Mouse (Mus musculus): ENCODE measurements around the gene Ciart. TPM values are rescaled to one million over a fixed set of nuclear protein-coding genes. Genes with fewer than 3 reads are reported as not detected.

Gene Ciart
- polyA plus RNA-seq, 1 experiment from 2014 or later = 1.4 TPM

GRCm38 (mm10) chr3:95839250-95839649, 42.8 kb downstream of the Ciart start:
- Histone ChIP-seq H3K9me3 (replicated peaks) (no peaks in the 10 kb centered on the region), H3K9ac (no peak overlapping the region), H3K4me1 (replicated peaks) (peaks cover 9% of the 10 kb centered on the region), H3K4me3 (replicated peaks) (no peak overlapping the region), H3K36me3 (replicated peaks) (peaks cover 90% of the 10 kb centered on the region), H3K27ac (replicated peaks) (no peak overlapping the region), H3K4me2 (no peak overlapping the region), H3K27me3 (no peaks in the 10 kb centered on the region)
- WGBS (ENCODE audit: insufficient replicate concordance) = 22% methylated on average over 2 of the region's 2 CpGs
- ATAC-seq (ENCODE audit: insufficient read depth) = no peak

- WGBS (ENCODE audit: insufficient replicate concordance) = 90% methylated on average over 4 of the region's 4 CpGs
- Histone ChIP-seq H3K36me3 (replicated peaks) (peaks cover 64% of the 10 kb centered on the region), H3K9ac (no peak overlapping the region)
Observed at GRCm38 (mm10) chr3:95829053-95829452, 53.0 kb downstream of the Ciart start.

More at GRCm38 (mm10) chr3:95829053-95829452, 53.0 kb downstream of the Ciart start:
- Histone ChIP-seq H3K4me1 (replicated peaks) (no peaks in the 10 kb centered on the region), H3K4me2 (no peak overlapping the region), H3K27ac (replicated peaks) (no peak overlapping the region), H3K27me3 (no peaks in the 10 kb centered on the region), H3K9me3 (replicated peaks) (no peaks in the 10 kb centered on the region), H3K4me3 (replicated peaks) (no peak overlapping the region)
- ATAC-seq (ENCODE audit: insufficient read depth) = no peak

Other genes with a start within 250 kb of the Ciart start
- 34.8 and 39.0 TPM in 2 replicates for gene Mcl1, start 223.5 kb downstream of the Ciart start, polyA plus RNA-seq (2015; fragmentation: Nextera tagmentation; extraction: Ambion mirVana)
- 0.79 and 1.0 TPM in 2 replicates for gene Adamtsl4, start 194.3 kb downstream of the Ciart start, polyA plus RNA-seq (2015; fragmentation: Nextera tagmentation; extraction: Ambion mirVana)
- 17.4 and 18.2 TPM in 2 replicates for gene Ecm1, start 142.7 kb downstream of the Ciart start, polyA plus RNA-seq (2015; fragmentation: Nextera tagmentation; extraction: Ambion mirVana)
- 33.8 and 38.0 TPM in 2 replicates for gene Tars2, start 122.0 kb downstream of the Ciart start, polyA plus RNA-seq (2015; fragmentation: Nextera tagmentation; extraction: Ambion mirVana)
- 6.5 and 6.8 TPM in 2 replicates for gene Rprd2, start 63.4 kb downstream of the Ciart start, polyA plus RNA-seq (2015; fragmentation: Nextera tagmentation; extraction: Ambion mirVana)
- gene Prpf3, start 26.4 kb downstream of the Ciart start, polyA plus RNA-seq (2015; fragmentation: Nextera tagmentation; extraction: Ambion mirVana) = 22.7 and 23.9 TPM in 2 replicates
- gene Mrps21, start 10.7 kb downstream of the Ciart start, polyA plus RNA-seq (2015; fragmentation: Nextera tagmentation; extraction: Ambion mirVana) = 141 and 166 TPM in 2 replicates
- gene BC028528, start 9.8 kb upstream of the Ciart start, polyA plus RNA-seq (2015; fragmentation: Nextera tagmentation; extraction: Ambion mirVana) = 6.6 and 7.0 TPM in 2 replicates
- gene Aph1a, start 11.7 kb upstream of the Ciart start, polyA plus RNA-seq (2015; fragmentation: Nextera tagmentation; extraction: Ambion mirVana) = 11.8 and 13.3 TPM in 2 replicates
- 11.8 and 15.6 TPM in 2 replicates for gene Car14, start 22.4 kb upstream of the Ciart start, polyA plus RNA-seq (2015; fragmentation: Nextera tagmentation; extraction: Ambion mirVana)
- gene Anp32e, start 47.0 kb upstream of the Ciart start, polyA plus RNA-seq (2015; fragmentation: Nextera tagmentation; extraction: Ambion mirVana) = 117 and 129 TPM in 2 replicates
- 5.9 and 6.6 TPM in 2 replicates for gene Plekho1, start 113.8 kb upstream of the Ciart start, polyA plus RNA-seq (2015; fragmentation: Nextera tagmentation; extraction: Ambion mirVana)
- 12.6 and 14.1 TPM in 2 replicates for gene Vps45, start 176.2 kb upstream of the Ciart start, polyA plus RNA-seq (2015; fragmentation: Nextera tagmentation; extraction: Ambion mirVana)
- gene Otud7b, start 222.3 kb upstream of the Ciart start, polyA plus RNA-seq (2015; fragmentation: Nextera tagmentation; extraction: Ambion mirVana) = 10.3 and 12.0 TPM in 2 replicates

All from liver, embryonic 15.5 days (tissue).